Mouse (Mus musculus) neural tube, embryonic 11.5 days (tissue): ENCODE measurements around the gene Aox2. TPM values are rescaled to one million over a fixed set of nuclear protein-coding genes. Genes with fewer than 3 reads are reported as not detected.

Experiments used
- ATAC-seq: fragments of 200-750 bp; cut with Nextera tagmentation; 2 replicates; pipeline ENCODE4 v1.8.0; 2017; ENCODE audit warnings: moderate number of reproducible peaks, mild to moderate bottlenecking, moderate TSS enrichment, moderate library complexity; ENCODE audit not compliant: insufficient read depth, low FRiP score, low TSS enrichment
- DNase-seq: peaks from one replicate; pipeline ENCODE4 v3.0.0-alpha.2; 2015; ENCODE audit warnings: low spot score
- H3K27ac ChIP-seq: fragments of 300-500 bp; sonication (generic); 2 replicates; pipeline ENCODE4 v1.5.1; 2014; ENCODE audit warnings: low read depth, mild to moderate bottlenecking, low read length
- H3K27me3 ChIP-seq: fragments of 300-500 bp; sonication (generic); 2 replicates; pipeline ENCODE4 v1.6.1; 2014; ENCODE audit warnings: mild to moderate bottlenecking, low read length, mixed read lengths; ENCODE audit not compliant: control insufficient read depth, insufficient read depth
- H3K36me3 ChIP-seq: fragments of 300-500 bp; sonication (generic); 2 replicates; pipeline ENCODE4 v1.6.1; 2014; ENCODE audit warnings: mild to moderate bottlenecking, low read length, moderate library complexity, mixed read lengths; ENCODE audit not compliant: control insufficient read depth, insufficient read depth
- H3K4me1 ChIP-seq: fragments of 300-500 bp; sonication (generic); 2 replicates; pipeline ENCODE4 v1.6.1; 2014; ENCODE audit warnings: low read length, mixed read lengths; ENCODE audit not compliant: control insufficient read depth, insufficient read depth
- H3K4me2 ChIP-seq: fragments of 300-500 bp; sonication (generic); 2 replicates; pipeline ENCODE4 v1.6.1; 2014; ENCODE audit warnings: low read depth, mild to moderate bottlenecking, moderate library complexity
- H3K4me3 ChIP-seq: fragments of 300-500 bp; sonication (generic); 2 replicates; pipeline ENCODE4 v1.5.1; 2014; ENCODE audit warnings: low read depth, low read length
- H3K9ac ChIP-seq: fragments of 300-500 bp; sonication (generic); 2 replicates; pipeline ENCODE4 v1.6.1; 2014; ENCODE audit warnings: mild to moderate bottlenecking, low read length
- H3K9me3 ChIP-seq: fragments of 300-500 bp; sonication (generic); 2 replicates; pipeline ENCODE4 v1.6.1; 2016; ENCODE audit warnings: low read length; ENCODE audit not compliant: control insufficient read depth
- WGBS: fragments of 180-500 bp; shearing (Covaris S2); extraction: QIAGEN DNeasy Blood & Tissue Kit; methylation state at CpG from one replicate; pipeline ENCODE4 v1.1.7; 2014; 5-methylcytosine and 5-hydroxymethylcytosine counted together
- polyA plus RNA-seq: library from polyadenylated mRNA; unstranded; fragments of >200 nt; fragmentation: Nextera tagmentation; extraction: Ambion mirVana; gene quantifications from 2 replicates; pipeline ENCODE4 v1.2.1, GENCODE M21; 2014

The Aox2 gene
- polyA plus RNA-seq, 1 experiment from 2014 or later = not detected

- Histone ChIP-seq H3K27ac (no peak overlapping the region), H3K4me2 (no peak overlapping the region), H3K4me3 (no peak overlapping the region), H3K36me3 (no peaks in the 10 kb centered on the region), H3K9me3 (no peaks in the 10 kb centered on the region), H3K9ac (no peak overlapping the region), H3K27me3 (no peaks in the 10 kb centered on the region), H3K4me1 (no peaks in the 10 kb centered on the region)
- ATAC-seq (no peak), DNase-seq (no peak)
- WGBS = 71% methylated on average over 5 of the region's 5 CpGs
Observed at GRCm38 (mm10) chr1:58344570-58344969, 66.4 kb downstream of the Aox2 start.

- Histone ChIP-seq H3K9me3 (no peaks in the 10 kb centered on the region), H3K27me3 (no peaks in the 10 kb centered on the region), H3K4me1 (no peaks in the 10 kb centered on the region), H3K9ac (no peak overlapping the region), H3K36me3 (no peaks in the 10 kb centered on the region), H3K27ac (no peak overlapping the region), H3K4me3 (no peak overlapping the region), H3K4me2 (no peak overlapping the region)
- 92% methylated on average over 14 of the region's 14 CpGs for WGBS
- ATAC-seq (no peak), DNase-seq (no peak)
Observed at GRCm38 (mm10) chr1:58346159-58346558, 68.0 kb downstream of the Aox2 start.

GRCm38 (mm10) chr1:58348712-58349111 is 70.6 kb downstream of the Aox2 start:
- Histone ChIP-seq H3K27me3 (no peaks in the 10 kb centered on the region), H3K4me3 (no peak overlapping the region), H3K36me3 (no peaks in the 10 kb centered on the region), H3K4me1 (no peaks in the 10 kb centered on the region), H3K9me3 (no peaks in the 10 kb centered on the region), H3K9ac (no peak overlapping the region), H3K4me2 (no peak overlapping the region), H3K27ac (no peak overlapping the region)
- DNase-seq (no peak), ATAC-seq (no peak)
- 88% methylated on average over 6 of the region's 6 CpGs for WGBS

GRCm38 (mm10) chr1:58353238-58353893 is 75.2 kb downstream of the Aox2 start:
- no peak overlapping the region for H3K27ac ChIP-seq
- no peak overlapping the region for H3K9ac ChIP-seq
- no peaks in the 10 kb centered on the region for H3K36me3 ChIP-seq
- 69% methylated on average over 4 of the region's 4 CpGs for WGBS
- no peaks in the 10 kb centered on the region for H3K27me3 ChIP-seq
- ATAC-seq (no peak), DNase-seq (no peak)
- H3K4me3 ChIP-seq = no peak overlapping the region
- no peaks in the 10 kb centered on the region for H3K9me3 ChIP-seq
- H3K4me1 ChIP-seq = no peaks in the 10 kb centered on the region
- H3K4me2 ChIP-seq = no peak overlapping the region

GRCm38 (mm10) chr1:58358958-58359901 is 81.1 kb downstream of the Aox2 start:
- Histone ChIP-seq H3K27ac (no peak overlapping the region), H3K36me3 (no peaks in the 10 kb centered on the region), H3K27me3 (no peaks in the 10 kb centered on the region), H3K9me3 (no peaks in the 10 kb centered on the region), H3K4me3 (no peak overlapping the region), H3K4me2 (no peak overlapping the region), H3K4me1 (no peaks in the 10 kb centered on the region), H3K9ac (no peak overlapping the region)
- WGBS = 75% methylated on average over 19 of the region's 19 CpGs
- ATAC-seq (no peak), DNase-seq (no peak)

GRCm38 (mm10) chr1:58362296-58362695 is 84.2 kb downstream of the Aox2 start:
- H3K27me3 ChIP-seq = no peaks in the 10 kb centered on the region
- ATAC-seq = no peak
- DNase-seq = no peak
- H3K9ac ChIP-seq = no peak overlapping the region
- 72% methylated on average over 4 of the region's 4 CpGs for WGBS
- H3K9me3 ChIP-seq = no peaks in the 10 kb centered on the region
- H3K4me2 ChIP-seq = no peak overlapping the region
- H3K36me3 ChIP-seq = no peaks in the 10 kb centered on the region
- H3K4me3 ChIP-seq = no peak overlapping the region
- H3K4me1 ChIP-seq = no peaks in the 10 kb centered on the region
- H3K27ac ChIP-seq = no peak overlapping the region

GRCm38 (mm10) chr1:58364551-58364950 is 86.4 kb downstream of the Aox2 start:
- H3K4me2 ChIP-seq = no peak overlapping the region
- H3K9me3 ChIP-seq = no peaks in the 10 kb centered on the region
- DNase-seq = no peak
- no peak overlapping the region for H3K4me3 ChIP-seq
- H3K36me3 ChIP-seq = no peaks in the 10 kb centered on the region
- no peak for ATAC-seq
- no peaks in the 10 kb centered on the region for H3K27me3 ChIP-seq
- WGBS = 81% methylated on average over 12 of the region's 12 CpGs
- H3K4me1 ChIP-seq = no peaks in the 10 kb centered on the region
- no peak overlapping the region for H3K27ac ChIP-seq
- no peak overlapping the region for H3K9ac ChIP-seq

- no peak for DNase-seq
- H3K36me3 ChIP-seq = no peaks in the 10 kb centered on the region
- H3K27me3 ChIP-seq = no peaks in the 10 kb centered on the region
- no peak overlapping the region for H3K9ac ChIP-seq
- no peak overlapping the region for H3K27ac ChIP-seq
- H3K4me1 ChIP-seq = no peaks in the 10 kb centered on the region
- WGBS = 98% methylated on average over 3 of the region's 3 CpGs
- no peak for ATAC-seq
- H3K9me3 ChIP-seq = no peaks in the 10 kb centered on the region
- H3K4me2 ChIP-seq = no peak overlapping the region
- H3K4me3 ChIP-seq = no peak overlapping the region
Observed at GRCm38 (mm10) chr1:58365829-58366228, 87.7 kb downstream of the Aox2 start.
